Mouse (Mus musculus) naive thymus-derived CD4-positive, alpha-beta T cell, adult 2 months (primary cell): ENCODE results near the gene Bcat2.

Source experiments
- DNase-seq: peaks from one replicate; pipeline ENCODE4 v3.0.0-alpha.2; 2011; ENCODE audit warnings: low read depth

Bcat2 gene

GRCm38 (mm10) chr7:45550821-45551511 is 19.0 kb upstream of the Bcat2 start:
- no peak for DNase-seq

GRCm38 (mm10) chr7:45551512-45551883 is 18.5 kb upstream of the Bcat2 start:
- no peak for DNase-seq

- no peak for DNase-seq
Measured at GRCm38 (mm10) chr7:45553519-45553918, 16.4 kb upstream of the Bcat2 start.

GRCm38 (mm10) chr7:45553990-45554389 is 16.0 kb upstream of the Bcat2 start:
- no peak for DNase-seq

- DNase-seq = no peak
Measured at GRCm38 (mm10) chr7:45554744-45555143, 15.2 kb upstream of the Bcat2 start, which contains the start of gene Hsd17b14. Gene Hsd17b14 (plus strand): TSS chr7:45554893.

- DNase-seq = peak; percentile 86
Measured at GRCm38 (mm10) chr7:45555787-45556186, 14.2 kb upstream of the Bcat2 start.

GRCm38 (mm10) chr7:45558907-45559306 is 11.0 kb upstream of the Bcat2 start:
- no peak for DNase-seq

GRCm38 (mm10) chr7:45560241-45560640 is 9.7 kb upstream of the Bcat2 start:
- DNase-seq = peak; percentile 43

GRCm38 (mm10) chr7:45560843-45561623 is 8.9 kb upstream of the Bcat2 start:
- DNase-seq = peak; percentile 89

- DNase-seq = no peak
Measured at GRCm38 (mm10) chr7:45561624-45562520, 8.1 kb upstream of the Bcat2 start.

GRCm38 (mm10) chr7:45564811-45565210 is 5.1 kb upstream of the Bcat2 start:
- DNase-seq = no peak

GRCm38 (mm10) chr7:45565446-45565845 is 4.5 kb upstream of the Bcat2 start:
- DNase-seq = no peak

- DNase-seq = no peak
Measured at GRCm38 (mm10) chr7:45567112-45567779, 2.7 kb upstream of the Bcat2 start.

GRCm38 (mm10) chr7:45567780-45568516 is 2.0 kb upstream of the Bcat2 start:
- DNase-seq = peak; percentile 92

- DNase-seq = no peak
Measured at GRCm38 (mm10) chr7:45568601-45569473, 1.1 kb upstream of the Bcat2 start.

- DNase-seq = peak; percentile 43
Measured at GRCm38 (mm10) chr7:45571966-45572365, 2.0 kb downstream of the Bcat2 start.

- DNase-seq = peak; percentile 73
Measured at GRCm38 (mm10) chr7:45573954-45574353, 4.0 kb downstream of the Bcat2 start.

GRCm38 (mm10) chr7:45574472-45575379 is 4.8 kb downstream of the Bcat2 start:
- no peak for DNase-seq

- no peak for DNase-seq
Measured at GRCm38 (mm10) chr7:45585923-45586322, 16.0 kb downstream of the Bcat2 start.
